Mouse (Mus musculus) forebrain, embryonic 15.5 days (tissue): ENCODE measurements around the gene Lingo1. TPM values are rescaled to one million over a fixed set of nuclear protein-coding genes. Genes with fewer than 3 reads are reported as not detected.
A peak's percentile ranks its signal among the peaks of the same experiment; 100 is the strongest.

Experiments
- ATAC-seq: fragments of 200-750 bp; cut with Nextera tagmentation; replicated peaks from 2 replicates; pipeline ENCODE4 v1.8.0; 2017; ENCODE audit warnings: mild to moderate bottlenecking, moderate TSS enrichment, moderate library complexity
- H3K27ac ChIP-seq: fragments of 300-500 bp; sonication (generic); replicated peaks from 2 replicates; pipeline ENCODE4 v1.5.1; 2015; ENCODE audit warnings: mild to moderate bottlenecking, inconsistent platforms
- H3K27me3 ChIP-seq: fragments of 300-500 bp; sonication (generic); 2 replicates; pipeline ENCODE4 v1.6.1; 2015; ENCODE audit warnings: inconsistent platforms
- H3K36me3 ChIP-seq: fragments of 300-500 bp; sonication (generic); 2 replicates; pipeline ENCODE4 v1.6.1; 2015; ENCODE audit warnings: mild to moderate bottlenecking, inconsistent platforms
- H3K4me1 ChIP-seq: fragments of 300-500 bp; sonication (generic); 2 replicates; pipeline ENCODE4 v1.6.1; 2015; ENCODE audit warnings: inconsistent platforms
- H3K4me2 ChIP-seq: fragments of 300-500 bp; sonication (generic); replicated peaks from 2 replicates; pipeline ENCODE4 v1.6.1; 2015; ENCODE audit warnings: mild to moderate bottlenecking, inconsistent platforms
- H3K4me3 ChIP-seq: fragments of 300-500 bp; sonication (generic); 2 replicates; pipeline ENCODE4 v1.5.1; 2015; ENCODE audit warnings: mild to moderate bottlenecking, inconsistent platforms
- H3K9ac ChIP-seq: fragments of 300-500 bp; sonication (generic); replicated peaks from 2 replicates; pipeline ENCODE4 v1.6.1; 2015; ENCODE audit warnings: mild to moderate bottlenecking, inconsistent platforms
- H3K9me3 ChIP-seq: fragments of 300-500 bp; sonication (generic); 2 replicates; pipeline ENCODE4 v1.6.1; 2016; ENCODE audit warnings: inconsistent platforms
- WGBS: fragments of 180-500 bp; shearing (Covaris S2); methylation state at CpG from one replicate; pipeline ENCODE4 v1.1.7; 2015; ENCODE audit warnings: mixed read lengths; 5-methylcytosine and 5-hydroxymethylcytosine counted together
- polyA plus RNA-seq: library from polyadenylated mRNA; unstranded; fragments of >200 nt; fragmentation: Nextera tagmentation; extraction: Ambion mirVana; gene quantifications from 2 replicates; pipeline ENCODE4 v1.2.1, GENCODE M21; 2015

Gene Lingo1
- polyA plus RNA-seq, 1 experiment from 2014 or later, result 38.4 TPM

- Histone ChIP-seq H3K27me3 (peaks cover 8% of the 10 kb centered on the region), H3K36me3 (no peaks in the 10 kb centered on the region), H3K4me2 (no peak overlapping the region), H3K27ac (no peak overlapping the region), H3K9ac (no peak overlapping the region), H3K9me3 (no peaks in the 10 kb centered on the region), H3K4me1 (peaks cover 12% of the 10 kb centered on the region), H3K4me3 (no peak overlapping the region)
- 52% methylated on average over 6 of the region's 6 CpGs for WGBS
- no peak for ATAC-seq
Observed at GRCm38 (mm10) chr9:56774231-56774630, 22.0 kb downstream of the Lingo1 start.

GRCm38 (mm10) chr9:56773666-56774065 lies 22.6 kb downstream of the Lingo1 start:
- Histone ChIP-seq H3K27ac (no peak overlapping the region), H3K4me1 (peaks cover 12% of the 10 kb centered on the region), H3K9me3 (no peaks in the 10 kb centered on the region), H3K9ac (no peak overlapping the region), H3K27me3 (peaks cover 12% of the 10 kb centered on the region), H3K36me3 (no peaks in the 10 kb centered on the region), H3K4me2 (no peak overlapping the region), H3K4me3 (no peak overlapping the region)
- ATAC-seq, result no peak
- WGBS, result 67% methylated on average over 7 of the region's 7 CpGs

GRCm38 (mm10) chr9:56767653-56768136 lies 28.6 kb downstream of the Lingo1 start:
- Histone ChIP-seq H3K27ac (0 out of 2 replicates have a peak overlapping the region, but pooled peaks have one; percentile 11), H3K9ac (no peak overlapping the region), H3K4me2 (no peak overlapping the region), H3K4me3 (no peak overlapping the region), H3K9me3 (no peaks in the 10 kb centered on the region), H3K27me3 (peaks cover 27% of the 10 kb centered on the region), H3K4me1 (peaks cover 14% of the 10 kb centered on the region), H3K36me3 (no peaks in the 10 kb centered on the region)
- WGBS, result 10% methylated on average over 9 of the region's 9 CpGs
- ATAC-seq, result peak; percentile 74

- ATAC-seq, result no peak
- Histone ChIP-seq H3K4me1 (peaks cover 20% of the 10 kb centered on the region), H3K36me3 (no peaks in the 10 kb centered on the region), H3K4me2 (no peak overlapping the region), H3K4me3 (no peak overlapping the region), H3K27me3 (peaks cover 27% of the 10 kb centered on the region), H3K9me3 (no peaks in the 10 kb centered on the region), H3K9ac (no peak overlapping the region), H3K27ac (no peak overlapping the region)
- WGBS, result 55% methylated on average over 11 of the region's 11 CpGs
Observed at GRCm38 (mm10) chr9:56766629-56767357, 29.5 kb downstream of the Lingo1 start.

- Histone ChIP-seq H3K9me3 (no peaks in the 10 kb centered on the region), H3K27ac (peak overlapping the region; percentile 78), H3K9ac (no peak overlapping the region), H3K36me3 (no peaks in the 10 kb centered on the region), H3K4me2 (no peak overlapping the region), H3K27me3 (peaks cover 21% of the 10 kb centered on the region), H3K4me1 (peaks cover 16% of the 10 kb centered on the region), H3K4me3 (no peak overlapping the region)
- 49% methylated on average over 9 of the region's 9 CpGs for WGBS
- ATAC-seq, result peak; percentile 72
Observed at GRCm38 (mm10) chr9:56762106-56762562, 34.1 kb downstream of the Lingo1 start.

- Histone ChIP-seq H3K27me3 (peaks cover 20% of the 10 kb centered on the region), H3K4me1 (peaks cover 15% of the 10 kb centered on the region), H3K27ac (no peak overlapping the region), H3K9me3 (no peaks in the 10 kb centered on the region), H3K9ac (no peak overlapping the region), H3K4me3 (no peak overlapping the region), H3K36me3 (no peaks in the 10 kb centered on the region), H3K4me2 (no peak overlapping the region)
- WGBS, result 40% methylated on average over 11 of the region's 11 CpGs
- no peak for ATAC-seq
Observed at GRCm38 (mm10) chr9:56757791-56758190, 38.5 kb downstream of the Lingo1 start.

- Histone ChIP-seq H3K9ac (no peak overlapping the region), H3K4me1 (peaks cover 7% of the 10 kb centered on the region; the same call in 1 of the 2 replicates), H3K4me2 (no peak overlapping the region), H3K27me3 (peaks cover 29% of the 10 kb centered on the region), H3K27ac (no peak overlapping the region), H3K36me3 (no peaks in the 10 kb centered on the region), H3K9me3 (no peaks in the 10 kb centered on the region), H3K4me3 (no peak overlapping the region)
- 34% methylated on average over 5 of the region's 5 CpGs for WGBS
- ATAC-seq, result no peak
Observed at GRCm38 (mm10) chr9:56755119-56755518, 41.1 kb downstream of the Lingo1 start.

GRCm38 (mm10) chr9:56753386-56753785 lies 42.9 kb downstream of the Lingo1 start:
- Histone ChIP-seq H3K9ac (no peak overlapping the region), H3K27ac (no peak overlapping the region), H3K4me1 (peaks cover 7% of the 10 kb centered on the region; the same call in 1 of the 2 replicates), H3K9me3 (no peaks in the 10 kb centered on the region), H3K4me3 (no peak overlapping the region), H3K36me3 (no peaks in the 10 kb centered on the region), H3K4me2 (no peak overlapping the region), H3K27me3 (peaks cover 36% of the 10 kb centered on the region)
- ATAC-seq, result no peak
- WGBS, result 76% methylated on average over 6 of the region's 6 CpGs

- no peak overlapping the region for H3K4me3 ChIP-seq
- no peak overlapping the region for H3K4me2 ChIP-seq
- peaks cover 56% of the 10 kb centered on the region; the same call in 1 of the 2 replicates for H3K27me3 ChIP-seq
- ATAC-seq, result no peak
- H3K27ac ChIP-seq, result no peak overlapping the region
- H3K9ac ChIP-seq, result no peak overlapping the region
- H3K36me3 ChIP-seq, result no peaks in the 10 kb centered on the region
- H3K4me1 ChIP-seq, result peaks cover 34% of the 10 kb centered on the region
- H3K9me3 ChIP-seq, result no peaks in the 10 kb centered on the region
- 62% methylated on average over 5 of the region's 5 CpGs for WGBS
Observed at GRCm38 (mm10) chr9:56748056-56748455, 48.2 kb downstream of the Lingo1 start.

GRCm38 (mm10) chr9:56746926-56747294 lies 49.4 kb downstream of the Lingo1 start:
- Histone ChIP-seq H3K27me3 (peaks cover 54% of the 10 kb centered on the region), H3K9ac (no peak overlapping the region), H3K27ac (no peak overlapping the region), H3K4me2 (no peak overlapping the region), H3K9me3 (no peaks in the 10 kb centered on the region), H3K4me1 (peaks cover 34% of the 10 kb centered on the region), H3K36me3 (no peaks in the 10 kb centered on the region), H3K4me3 (no peak overlapping the region)
- peak; percentile 29; the same call in 1 of the 2 replicates for ATAC-seq
- WGBS, result 29% methylated on average over 4 of the region's 4 CpGs

- H3K4me2 ChIP-seq, result no peak overlapping the region
- peaks cover 55% of the 10 kb centered on the region for H3K27me3 ChIP-seq
- peak; percentile 84 for ATAC-seq
- peaks cover 34% of the 10 kb centered on the region for H3K4me1 ChIP-seq
- H3K36me3 ChIP-seq, result no peaks in the 10 kb centered on the region
- H3K4me3 ChIP-seq, result no peak overlapping the region
- no peak overlapping the region for H3K9ac ChIP-seq
- H3K9me3 ChIP-seq, result no peaks in the 10 kb centered on the region
- H3K27ac ChIP-seq, result no peak overlapping the region; the same call in 1 of the 2 replicates
- WGBS, result 25% methylated on average over 14 of the region's 14 CpGs
Observed at GRCm38 (mm10) chr9:56746195-56746925, 49.9 kb downstream of the Lingo1 start.

GRCm38 (mm10) chr9:56744369-56744768 lies 51.9 kb downstream of the Lingo1 start:
- H3K36me3 ChIP-seq, result no peaks in the 10 kb centered on the region
- no peak for ATAC-seq
- H3K9ac ChIP-seq, result no peak overlapping the region
- H3K4me1 ChIP-seq, result peaks cover 40% of the 10 kb centered on the region
- H3K4me3 ChIP-seq, result no peak overlapping the region
- peaks cover 59% of the 10 kb centered on the region for H3K27me3 ChIP-seq
- WGBS, result 30% methylated on average over 5 of the region's 5 CpGs
- H3K9me3 ChIP-seq, result no peaks in the 10 kb centered on the region
- H3K27ac ChIP-seq, result no peak overlapping the region
- H3K4me2 ChIP-seq, result no peak overlapping the region
